Comparison of ENCODE assay signal across 22 mouse cellular contexts in the genomic region with DNA sequence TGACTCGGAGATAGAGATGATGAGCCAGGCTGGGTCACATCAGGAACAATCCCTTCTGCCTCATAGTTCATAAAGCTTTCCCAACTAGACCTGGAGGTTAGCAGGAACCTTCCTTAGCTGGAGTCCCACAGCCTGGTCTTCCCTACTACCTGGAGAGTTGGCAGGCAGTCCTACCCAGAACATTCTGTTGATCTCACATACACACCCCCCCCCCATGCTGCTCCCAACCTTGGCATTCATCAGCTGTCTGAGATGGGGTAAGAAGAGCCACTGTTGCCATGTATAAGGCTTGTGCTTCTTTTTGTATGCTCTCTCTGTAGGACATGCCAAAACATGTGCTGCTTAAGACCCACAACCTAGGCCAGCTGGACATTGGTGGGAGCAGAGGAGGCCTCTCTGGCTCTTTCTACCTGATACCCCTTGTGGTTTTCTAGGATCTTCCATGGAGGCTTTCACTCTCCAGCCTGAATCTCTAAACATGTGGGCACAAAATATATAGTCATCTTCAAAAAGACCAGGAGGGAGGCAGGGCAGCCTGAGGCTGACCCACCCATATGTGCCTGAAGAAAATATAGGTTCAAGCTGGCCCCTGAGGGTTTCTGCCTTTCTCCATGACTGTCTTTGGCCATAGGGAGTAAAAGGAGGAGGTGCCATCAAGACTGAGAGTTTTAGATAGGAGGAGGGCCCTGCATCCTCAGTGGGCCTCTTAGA. TPM values are rescaled to one million over a fixed set of nuclear protein-coding genes. Genes with fewer than 3 reads are reported as not detected.
"Had no signal": no experiment of that assay in that cellular context is flagged by ENCODE, and none has a peak within 500 bp of the region (broad histone marks: within the 10 kb centered on the region; RNA-seq: fewer than 3 reads in every experiment).

No protein-coding gene starts in this region.

- H3K27me3 ChIP-seq: hindbrain, embryonic 13.5 days; hindbrain, embryonic 15.5 days; intestine, embryonic 15.5 days; limb, embryonic 13.5 days; limb, embryonic 15.5 days; liver, embryonic 12.5 days had no signal

- DNase-seq: gastrocnemius, postnatal 14 days; gastrocnemius, postnatal 36 days; heart, adult 2 months; heart, postnatal 10 days; kidney, adult 18-20 months; kidney, adult 8-10 months; kidney, postnatal 10 days; kidney, postnatal 36 days; layer of hippocampus, adult 9-11 months; layer of hippocampus, postnatal 36 days; left cerebral cortex, postnatal 4 days had no signal

- H3K27ac ChIP-seq: heart, adult 2 months; hindbrain, embryonic 13.5 days; hindbrain, embryonic 15.5 days; hindbrain, postnatal 0 days; intestine, embryonic 15.5 days; limb, embryonic 13.5 days; limb, embryonic 15.5 days; liver, embryonic 14.5 days had no signal

- H3K36me3 ChIP-seq: hindbrain, embryonic 13.5 days; hindbrain, embryonic 15.5 days; intestine, embryonic 15.5 days; limb, embryonic 15.5 days; liver, embryonic 12.5 days had no signal

- H3K4me1 ChIP-seq: heart, embryonic 12.5 days; hindbrain, embryonic 15.5 days; intestine, embryonic 15.5 days; limb, embryonic 15.5 days had no signal

- H3K4me3 ChIP-seq: heart, adult 2 months; heart, embryonic 12.5 days; hindbrain, embryonic 13.5 days; hindbrain, embryonic 15.5 days; intestine, embryonic 15.5 days; limb, embryonic 13.5 days; limb, embryonic 15.5 days had no signal

- H3K9me3 ChIP-seq: heart, embryonic 12.5 days; hindbrain, embryonic 13.5 days; hindbrain, embryonic 15.5 days; intestine, embryonic 15.5 days; limb, embryonic 13.5 days; limb, embryonic 15.5 days; liver, embryonic 12.5 days had no signal

RNA-seq across cellular contexts. Expression of a gene that starts 54.3 kb away (rescaled TPM):
- total RNA-seq: hematopoietic stem cell, adult 5-6 weeks had no signal

RNA-seq across cellular contexts. Expression of a gene that starts 57.8 kb away (rescaled TPM):
- total RNA-seq: hematopoietic stem cell, adult 5-6 weeks had no signal
- polyA plus RNA-seq: heart, embryonic 12.5 days; hindbrain, embryonic 11.5 days; limb, embryonic 13.5 days; liver, embryonic 12.5 days; liver, embryonic 14.5 days had no signal
